Mouse (Mus musculus): Measurements from ENCODE around the gene Olfr683. TPM values are rescaled to one million over a fixed set of nuclear protein-coding genes. Genes with fewer than 3 reads are reported as not detected.
"Not testable (repeated sequence)": the region's sequence is repeated elsewhere in the genome, so short reads cannot be mapped to it uniquely, and the experiment has no call there.

The Olfr683 gene
- not detected in 2 replicates for polyA plus RNA-seq (2014; fragmentation: Nextera tagmentation; extraction: Ambion mirVana)

DNA sequence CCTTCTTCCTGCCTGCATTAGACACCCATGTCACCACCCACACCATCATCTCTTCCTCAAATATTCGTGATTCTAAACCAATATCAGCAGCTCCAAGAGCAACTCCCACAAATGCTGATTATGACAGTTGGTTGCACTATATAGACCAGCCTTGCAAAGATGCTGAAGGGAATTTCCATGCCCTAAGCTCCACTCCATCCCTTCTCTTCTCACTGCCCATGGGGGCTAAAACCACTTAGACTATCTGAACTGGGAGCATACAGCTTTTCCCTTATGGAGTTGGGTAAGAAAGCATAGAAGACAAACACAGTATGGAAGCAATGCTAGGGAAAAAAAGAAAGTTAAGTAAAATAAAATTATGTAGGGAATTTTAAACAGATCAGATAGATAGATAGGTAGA lies at the start of gene Olfr683:
TSS of gene Olfr683 (minus strand) at position 101 of the 400 bp plus-strand sequence.
- Histone ChIP-seq H3K4me1 (ENCODE audit: control insufficient read depth in 2 of 2, insufficient read depth in 2 of 2, low read length in 2 of 2) (no peaks in the 10 kb centered on the region; a peak in 1 of 4 replicates), H3K27me3 (ENCODE audit: control insufficient read depth, insufficient read depth, low read length) (no peaks in the 10 kb centered on the region), H3K27ac (replicated peaks in 1 of 2; ENCODE audit: control insufficient read depth in 1 of 2, insufficient read depth in 1 of 2, low read depth in 2 of 2, low read length in 2 of 2) (no peak within 1 kb of the TSS), H3K9me3 (ENCODE audit: control insufficient read depth, low read length) (no peaks in the 10 kb centered on the region), H3K4me2 (ENCODE audit: low read length) (no peak within 1 kb of the TSS), H3K4me3 (ENCODE audit: control insufficient read depth in 1 of 2, insufficient read depth in 1 of 2, low read depth in 1 of 2, low read length in 2 of 2) (no peak within 1 kb of the TSS), H3K9ac (ENCODE audit: low read length) (no peak within 1 kb of the TSS), H3K36me3 (ENCODE audit: control insufficient read depth, insufficient read depth, low read length) (no peaks in the 10 kb centered on the region)
- ATAC-seq (ENCODE audit: insufficient number of reproducible peaks, insufficient read depth, low FRiP score, low read depth), result no peak
- 59% methylated on average over 1 of the region's 1 CpGs for WGBS

DNA sequence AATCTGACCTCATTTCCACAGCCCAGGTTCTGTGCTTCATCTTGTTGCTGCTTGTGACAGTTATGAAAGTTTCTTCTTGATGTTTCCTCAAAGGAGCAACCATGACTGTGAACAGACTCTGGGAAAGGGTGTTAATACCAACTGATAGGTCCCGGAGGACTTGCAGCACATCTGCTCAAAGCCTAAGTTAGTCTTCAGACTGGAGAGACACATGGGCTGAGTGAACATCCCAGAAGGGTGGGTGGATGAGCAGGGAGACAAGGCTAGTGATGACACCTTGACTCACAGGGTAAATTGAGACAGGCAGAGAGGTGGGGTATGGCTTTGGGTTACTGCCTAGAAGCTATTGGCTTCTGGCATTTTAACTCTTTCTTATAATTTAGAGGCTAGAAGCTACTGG lies 39.1 kb upstream of the Olfr683 start, which contains the start of gene Olfr685:
TSS of gene Olfr685 (minus strand) at position 101 of the 400 bp plus-strand sequence.
- H3K9ac ChIP-seq (ENCODE audit: low read length), result no peak within 1 kb of the TSS
- ATAC-seq (ENCODE audit: insufficient number of reproducible peaks, insufficient read depth, low FRiP score, low read depth), result no peak
- no peaks in the 10 kb centered on the region for H3K4me1 ChIP-seq (ENCODE audit: control insufficient read depth in 2 of 2, insufficient read depth in 2 of 2, low read length in 2 of 2)
- no peaks in the 10 kb centered on the region for H3K27me3 ChIP-seq (ENCODE audit: control insufficient read depth, insufficient read depth, low read length)
- H3K9me3 ChIP-seq (ENCODE audit: control insufficient read depth, low read length), result no peaks in the 10 kb centered on the region
- no peaks in the 10 kb centered on the region for H3K36me3 ChIP-seq (ENCODE audit: control insufficient read depth, insufficient read depth, low read length)
- 69% methylated on average over 1 of the region's 1 CpGs for WGBS
- no peak within 1 kb of the TSS for H3K4me3 ChIP-seq (ENCODE audit: control insufficient read depth in 1 of 2, insufficient read depth in 1 of 2, low read depth in 1 of 2, low read length in 2 of 2)
- H3K4me2 ChIP-seq (ENCODE audit: low read length), result no peak within 1 kb of the TSS
- H3K27ac ChIP-seq (replicated peaks in 1 of 2; ENCODE audit: control insufficient read depth in 1 of 2, insufficient read depth in 1 of 2, low read depth in 2 of 2, low read length in 2 of 2), result no peak within 1 kb of the TSS

DNA sequence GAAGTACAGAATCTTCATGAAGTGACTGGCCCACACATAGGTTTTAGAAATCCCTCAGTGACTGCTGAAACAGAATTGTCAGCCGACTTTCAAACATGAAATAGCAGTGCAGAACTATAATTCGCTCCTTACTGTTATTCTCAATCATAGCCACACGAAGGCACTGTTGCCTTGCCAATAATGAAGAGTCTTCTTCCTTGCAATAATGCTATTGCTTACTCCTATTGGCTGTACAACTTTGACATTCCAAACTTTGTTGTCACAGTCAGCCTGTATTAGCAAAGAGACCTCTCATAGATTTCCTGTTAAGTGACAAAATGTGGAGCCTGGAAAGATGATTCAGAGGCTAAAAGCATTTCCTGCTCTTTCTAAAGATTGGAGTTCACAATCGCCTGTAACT lies 24.0 kb upstream of the Olfr683 start:
- no peak overlapping the region for H3K4me2 ChIP-seq (ENCODE audit: low read length)
- H3K27ac ChIP-seq (replicated peaks in 1 of 2; ENCODE audit: control insufficient read depth in 1 of 2, insufficient read depth in 1 of 2, low read depth in 2 of 2, low read length in 2 of 2), result no peak overlapping the region
- ATAC-seq (ENCODE audit: insufficient number of reproducible peaks, insufficient read depth, low FRiP score, low read depth), result no peak
- no peaks in the 10 kb centered on the region for H3K27me3 ChIP-seq (ENCODE audit: control insufficient read depth, insufficient read depth, low read length)
- H3K9me3 ChIP-seq (ENCODE audit: control insufficient read depth, low read length), result no peaks in the 10 kb centered on the region
- H3K36me3 ChIP-seq (ENCODE audit: control insufficient read depth, insufficient read depth, low read length), result no peaks in the 10 kb centered on the region
- H3K9ac ChIP-seq (ENCODE audit: low read length), result no peak overlapping the region
- WGBS, result 36% methylated on average over 4 of the region's 4 CpGs
- no peak overlapping the region for H3K4me3 ChIP-seq (ENCODE audit: control insufficient read depth in 1 of 2, insufficient read depth in 1 of 2, low read depth in 1 of 2, low read length in 2 of 2)
- no peaks in the 10 kb centered on the region for H3K4me1 ChIP-seq (ENCODE audit: control insufficient read depth in 2 of 2, insufficient read depth in 2 of 2, low read length in 2 of 2)

DNA sequence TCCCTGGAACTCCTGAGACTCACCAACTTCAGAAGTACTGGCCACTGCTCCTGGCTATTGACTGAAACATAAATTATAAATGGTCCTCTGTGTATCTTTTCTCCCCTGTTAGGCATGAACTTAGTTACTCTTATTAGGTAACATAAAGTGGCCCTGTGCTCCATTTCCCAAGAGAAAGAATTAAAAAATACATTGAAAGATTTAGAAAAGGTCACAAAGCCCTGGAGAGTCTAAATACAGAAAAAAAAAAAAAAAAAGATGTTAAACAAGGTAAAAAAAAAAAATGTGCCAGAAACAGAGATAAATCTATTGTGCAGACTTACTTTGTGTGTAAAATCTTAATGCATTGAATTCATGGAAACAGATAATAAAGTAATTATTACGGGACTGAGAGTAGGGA lies 16.7 kb upstream of the Olfr683 start, which contains the start of gene Olfr684:
TSS of gene Olfr684 (minus strand) at position 101 of the 400 bp plus-strand sequence.
- Histone ChIP-seq H3K4me3 (ENCODE audit: control insufficient read depth in 1 of 2, insufficient read depth in 1 of 2, low read depth in 1 of 2, low read length in 2 of 2) (no peak within 1 kb of the TSS), H3K27ac (replicated peaks in 1 of 2; ENCODE audit: control insufficient read depth in 1 of 2, insufficient read depth in 1 of 2, low read depth in 2 of 2, low read length in 2 of 2) (no peak within 1 kb of the TSS), H3K9me3 (ENCODE audit: control insufficient read depth, low read length) (no peaks in the 10 kb centered on the region), H3K36me3 (ENCODE audit: control insufficient read depth, insufficient read depth, low read length) (no peaks in the 10 kb centered on the region), H3K4me1 (ENCODE audit: control insufficient read depth in 2 of 2, insufficient read depth in 2 of 2, low read length in 2 of 2) (no peaks in the 10 kb centered on the region), H3K27me3 (ENCODE audit: control insufficient read depth, insufficient read depth, low read length) (no peaks in the 10 kb centered on the region), H3K4me2 (ENCODE audit: low read length) (no peak within 1 kb of the TSS), H3K9ac (ENCODE audit: low read length) (no peak within 1 kb of the TSS)
- no peak for ATAC-seq (ENCODE audit: insufficient number of reproducible peaks, insufficient read depth, low FRiP score, low read depth)
- 42% methylated on average over 1 of the region's 1 CpGs for WGBS

DNA sequence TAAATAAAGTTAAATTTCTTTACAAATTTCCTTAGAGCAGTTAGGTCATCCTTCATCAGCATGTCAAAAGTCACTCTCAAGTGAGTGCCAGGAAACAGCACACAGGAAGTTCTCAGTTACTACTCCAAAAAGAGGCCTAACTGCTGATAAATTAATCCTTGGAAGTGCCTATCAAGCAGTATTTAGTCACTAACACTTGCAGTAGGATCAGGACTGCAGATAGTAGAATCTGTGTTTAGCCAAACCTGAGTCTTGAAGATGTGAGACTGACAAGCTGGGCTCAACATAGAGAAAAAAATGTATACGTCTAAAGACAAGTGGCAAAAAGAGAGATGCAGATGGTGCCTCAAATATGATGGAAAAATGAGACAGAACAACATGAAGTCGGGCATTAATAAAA lies 5.5 kb downstream of the Olfr683 start:
- H3K4me3 ChIP-seq (ENCODE audit: control insufficient read depth in 1 of 2, insufficient read depth in 1 of 2, low read depth in 1 of 2, low read length in 2 of 2), result no peak overlapping the region
- no peak overlapping the region for H3K4me2 ChIP-seq (ENCODE audit: low read length)
- no peaks in the 10 kb centered on the region for H3K36me3 ChIP-seq (ENCODE audit: control insufficient read depth, insufficient read depth, low read length)
- 66% methylated on average over 2 of the region's 2 CpGs for WGBS
- no peak overlapping the region for H3K27ac ChIP-seq (replicated peaks in 1 of 2; ENCODE audit: control insufficient read depth in 1 of 2, insufficient read depth in 1 of 2, low read depth in 2 of 2, low read length in 2 of 2)
- H3K9ac ChIP-seq (ENCODE audit: low read length), result no peak overlapping the region
- no peak for ATAC-seq (ENCODE audit: insufficient number of reproducible peaks, insufficient read depth, low FRiP score, low read depth)
- H3K27me3 ChIP-seq (ENCODE audit: control insufficient read depth, insufficient read depth, low read length), result no peaks in the 10 kb centered on the region
- no peaks in the 10 kb centered on the region; a peak in 1 of 4 replicates for H3K4me1 ChIP-seq (ENCODE audit: control insufficient read depth in 2 of 2, insufficient read depth in 2 of 2, low read length in 2 of 2)
- no peaks in the 10 kb centered on the region for H3K9me3 ChIP-seq (ENCODE audit: control insufficient read depth, low read length)

DNA sequence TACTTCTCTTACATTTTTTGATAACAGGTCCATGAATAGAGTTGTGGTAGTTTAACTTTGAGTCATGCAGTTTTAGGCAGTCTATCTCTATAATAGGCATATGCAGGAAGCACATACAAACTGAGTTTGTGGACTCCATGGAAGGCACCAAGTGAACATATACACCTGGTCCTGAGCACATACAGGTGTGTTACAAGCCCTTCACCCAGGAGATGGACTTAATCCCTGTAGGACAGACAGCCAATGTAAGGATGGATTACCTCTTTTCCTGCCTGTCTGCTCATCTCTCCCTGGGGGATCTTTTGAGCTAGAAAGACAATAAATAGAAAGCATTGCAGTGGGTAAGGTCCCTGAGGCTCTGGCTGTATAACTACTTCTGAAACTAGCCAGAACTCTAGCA lies 30.3 kb downstream of the Olfr683 start, which contains the start of gene Olfr681:
TSS of gene Olfr681 (plus strand) at position 301 of the 400 bp plus-strand sequence.
- H3K9me3 ChIP-seq (ENCODE audit: control insufficient read depth, low read length), result no peaks in the 10 kb centered on the region
- no peak within 1 kb of the TSS for H3K4me3 ChIP-seq (ENCODE audit: control insufficient read depth in 1 of 2, insufficient read depth in 1 of 2, low read depth in 1 of 2, low read length in 2 of 2)
- no peak within 1 kb of the TSS for H3K27ac ChIP-seq (replicated peaks in 1 of 2; ENCODE audit: control insufficient read depth in 1 of 2, insufficient read depth in 1 of 2, low read depth in 2 of 2, low read length in 2 of 2)
- no peak for ATAC-seq (ENCODE audit: insufficient number of reproducible peaks, insufficient read depth, low FRiP score, low read depth)
- no peak within 1 kb of the TSS for H3K4me2 ChIP-seq (ENCODE audit: low read length)
- H3K4me1 ChIP-seq (ENCODE audit: control insufficient read depth in 2 of 2, insufficient read depth in 2 of 2, low read length in 2 of 2), result no peaks in the 10 kb centered on the region
- H3K36me3 ChIP-seq (ENCODE audit: control insufficient read depth, insufficient read depth, low read length), result no peaks in the 10 kb centered on the region
- no peak within 1 kb of the TSS for H3K9ac ChIP-seq (ENCODE audit: low read length)
- H3K27me3 ChIP-seq (ENCODE audit: control insufficient read depth, insufficient read depth, low read length), result no peaks in the 10 kb centered on the region

DNA sequence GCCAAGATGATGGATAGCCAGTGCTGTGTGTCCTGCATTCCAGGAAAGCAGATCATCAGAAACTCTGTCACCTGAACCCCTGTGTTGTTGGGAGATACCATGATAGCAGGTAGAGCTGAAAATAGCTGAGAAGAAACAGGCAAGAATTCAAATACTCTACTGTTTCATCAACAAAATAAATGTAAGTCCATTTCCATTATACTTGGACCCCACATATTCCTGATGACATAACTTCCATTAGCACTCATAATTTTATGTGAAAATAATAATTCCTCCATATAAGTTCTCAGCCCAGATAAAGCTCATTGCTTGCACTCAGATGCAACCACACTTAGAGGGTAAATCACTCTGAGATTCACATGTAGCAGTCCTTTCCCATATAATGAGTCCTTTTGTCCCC lies 54.1 kb downstream of the Olfr683 start, which contains the start of gene Olfr680-ps1:
TSS of gene Olfr680-ps1 (minus strand) at position 101 of the 400 bp plus-strand sequence.
- H3K27ac ChIP-seq (replicated peaks in 1 of 2; ENCODE audit: control insufficient read depth in 1 of 2, insufficient read depth in 1 of 2, low read depth in 2 of 2, low read length in 2 of 2); H3K27me3 ChIP-seq (ENCODE audit: control insufficient read depth, insufficient read depth, low read length); H3K4me3 ChIP-seq (ENCODE audit: control insufficient read depth in 1 of 2, insufficient read depth in 1 of 2, low read depth in 1 of 2, low read length in 2 of 2); H3K9ac ChIP-seq (ENCODE audit: low read length); ATAC-seq (ENCODE audit: insufficient number of reproducible peaks, insufficient read depth, low FRiP score, low read depth); H3K36me3 ChIP-seq (ENCODE audit: control insufficient read depth, insufficient read depth, low read length); H3K4me2 ChIP-seq (ENCODE audit: low read length); H3K9me3 ChIP-seq (ENCODE audit: control insufficient read depth, low read length); H3K4me1 ChIP-seq (ENCODE audit: control insufficient read depth in 2 of 2, insufficient read depth in 2 of 2, low read length in 2 of 2): not testable (repeated sequence)
